Mouse (Mus musculus): ENCODE results near the gene Vegfa.

The Vegfa gene

GRCm38 (mm10) chr17:46025207-46025606 is 7.0 kb downstream of the Vegfa start:
- no peak for DNase-seq

DNA sequence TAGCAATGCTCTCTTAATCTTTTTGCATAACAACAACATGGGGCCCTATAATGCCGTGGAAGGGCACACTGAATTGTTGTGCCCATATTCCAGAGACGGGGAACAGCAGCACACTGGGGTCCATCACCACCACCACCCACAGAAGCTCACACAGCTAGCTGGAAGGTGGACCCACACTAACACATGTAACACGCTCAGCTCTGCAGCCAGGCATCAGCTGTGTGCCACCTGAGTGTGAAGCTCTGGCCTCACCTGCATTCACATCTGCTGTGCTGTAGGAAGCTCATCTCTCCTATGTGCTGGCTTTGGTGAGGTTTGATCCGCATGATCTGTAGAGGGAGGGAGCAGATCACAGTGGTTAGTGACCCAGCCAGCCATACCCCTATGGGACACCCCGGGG is 8.0 kb downstream of the Vegfa start:
- no peak for DNase-seq

- DNase-seq = no peak
Measured at GRCm38 (mm10) chr17:46023572-46023971, 8.6 kb downstream of the Vegfa start.

- no peak for DNase-seq
Measured at GRCm38 (mm10) chr17:46022934-46023333, 9.2 kb downstream of the Vegfa start.

GRCm38 (mm10) chr17:46022427-46022826 is 9.7 kb downstream of the Vegfa start:
- DNase-seq = no peak

DNA sequence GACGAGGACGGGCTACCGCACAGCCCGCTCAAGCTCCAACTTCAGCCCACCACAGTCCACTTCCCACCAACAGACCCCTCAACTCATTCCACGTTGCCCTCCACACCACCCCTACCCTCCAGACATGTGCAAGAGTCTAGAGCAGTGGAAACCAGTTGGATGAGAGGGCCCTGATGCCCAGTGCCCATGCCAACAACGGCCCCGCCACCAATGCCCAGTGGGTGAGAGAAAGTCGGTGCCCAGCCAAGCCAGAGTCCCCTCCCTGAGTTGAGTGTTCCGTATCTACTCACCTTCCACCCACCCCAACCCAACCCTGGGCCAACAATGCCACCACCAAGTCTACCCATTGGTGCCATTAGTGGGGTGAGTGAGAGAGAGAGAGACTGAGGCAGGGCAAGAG is 10.4 kb downstream of the Vegfa start:
- no peak for DNase-seq

GRCm38 (mm10) chr17:46021173-46021572 is 11.0 kb downstream of the Vegfa start:
- DNase-seq = no peak

- no peak for DNase-seq
Measured at GRCm38 (mm10) chr17:46020579-46020978, 11.6 kb downstream of the Vegfa start.

DNA sequence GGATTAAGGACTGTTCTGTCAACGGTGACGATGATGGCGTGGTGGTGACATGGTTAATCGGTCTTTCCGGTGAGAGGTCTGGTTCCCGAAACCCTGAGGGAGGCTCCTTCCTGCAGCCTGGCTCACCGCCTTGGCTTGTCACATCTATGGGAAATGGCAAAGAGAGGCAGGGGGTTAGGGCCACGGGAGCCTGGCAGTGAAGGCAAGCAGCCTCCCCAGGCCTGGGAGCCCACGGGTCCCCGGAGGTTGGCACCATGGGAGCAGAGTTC is 13.5 kb downstream of the Vegfa start:
- DNase-seq = no peak

GRCm38 (mm10) chr17:46017946-46018735 is 14.0 kb downstream of the Vegfa start:
- DNase-seq = no peak

DNA sequence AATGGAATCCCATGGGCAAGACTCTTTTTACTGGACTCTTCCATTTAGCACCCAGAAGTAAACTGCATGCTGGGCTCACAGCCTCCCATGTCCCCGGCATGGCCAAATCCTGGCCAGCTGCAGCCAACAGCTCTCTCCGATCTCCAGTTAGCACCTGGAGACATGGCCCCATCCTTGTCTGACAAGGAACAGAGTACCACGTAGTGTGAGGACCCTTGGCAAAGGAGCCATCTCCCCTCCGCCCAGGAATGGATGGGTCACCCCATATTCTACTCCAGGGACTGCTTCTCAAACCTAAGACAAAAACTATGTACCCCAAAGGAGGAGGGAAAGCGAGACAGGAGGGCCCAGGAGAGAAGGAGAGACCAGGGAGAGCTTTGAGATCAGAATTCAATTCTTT is 15.6 kb downstream of the Vegfa start:
- no peak for DNase-seq

DNA sequence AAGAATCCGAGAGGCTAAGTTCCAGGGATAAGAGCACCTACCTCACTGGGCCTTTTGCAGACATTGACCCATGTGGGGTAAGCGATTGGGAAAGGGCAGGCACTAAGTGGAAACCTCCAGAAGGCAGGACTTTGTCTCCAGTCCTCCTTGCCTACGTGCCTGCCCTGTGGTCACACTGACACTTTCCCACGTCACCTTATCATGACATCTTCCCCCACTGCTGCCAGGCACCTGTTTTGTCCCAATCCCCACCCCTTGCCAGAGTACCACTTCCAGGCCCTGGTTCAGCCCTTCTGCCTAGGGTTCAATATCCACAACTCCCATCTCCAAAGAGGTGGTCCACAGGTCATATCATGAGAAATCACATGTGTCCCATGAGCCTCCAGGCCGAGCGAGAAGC is 16.2 kb downstream of the Vegfa start:
- no peak for DNase-seq

GRCm38 (mm10) chr17:46014935-46015334 is 17.2 kb downstream of the Vegfa start:
- no peak for DNase-seq

GRCm38 (mm10) chr17:46013549-46013948 is 18.6 kb downstream of the Vegfa start:
- no peak for DNase-seq

GRCm38 (mm10) chr17:46012211-46012610 is 20.0 kb downstream of the Vegfa start:
- no peak for DNase-seq

DNA sequence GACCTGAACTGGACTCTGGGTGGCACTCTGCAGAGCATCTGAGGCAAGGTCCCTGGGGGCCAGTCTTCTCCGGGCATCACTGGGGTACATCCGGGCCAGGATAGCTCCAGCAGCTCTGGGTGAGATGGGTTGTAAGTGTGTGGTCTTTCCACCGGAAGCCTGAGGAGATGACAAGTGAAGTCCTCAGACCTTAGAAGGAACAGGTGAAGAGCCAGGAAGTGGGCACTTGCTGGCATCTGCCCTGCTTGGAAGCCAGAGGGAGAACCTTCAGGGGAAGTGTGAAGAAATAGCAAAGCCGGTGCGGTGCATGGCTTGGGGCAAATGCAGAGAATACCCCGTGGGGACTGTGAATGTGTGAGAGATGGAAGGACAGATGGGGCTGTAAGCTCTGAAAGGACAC is 21.7 kb downstream of the Vegfa start:
- DNase-seq = no peak

- no peak for DNase-seq
Measured at GRCm38 (mm10) chr17:46009182-46009581, 23.0 kb downstream of the Vegfa start.

- DNase-seq = no peak
Measured at GRCm38 (mm10) chr17:46005458-46005857, 26.7 kb downstream of the Vegfa start.

- no peak for DNase-seq
Measured at GRCm38 (mm10) chr17:46004482-46004881, 27.7 kb downstream of the Vegfa start.

DNA sequence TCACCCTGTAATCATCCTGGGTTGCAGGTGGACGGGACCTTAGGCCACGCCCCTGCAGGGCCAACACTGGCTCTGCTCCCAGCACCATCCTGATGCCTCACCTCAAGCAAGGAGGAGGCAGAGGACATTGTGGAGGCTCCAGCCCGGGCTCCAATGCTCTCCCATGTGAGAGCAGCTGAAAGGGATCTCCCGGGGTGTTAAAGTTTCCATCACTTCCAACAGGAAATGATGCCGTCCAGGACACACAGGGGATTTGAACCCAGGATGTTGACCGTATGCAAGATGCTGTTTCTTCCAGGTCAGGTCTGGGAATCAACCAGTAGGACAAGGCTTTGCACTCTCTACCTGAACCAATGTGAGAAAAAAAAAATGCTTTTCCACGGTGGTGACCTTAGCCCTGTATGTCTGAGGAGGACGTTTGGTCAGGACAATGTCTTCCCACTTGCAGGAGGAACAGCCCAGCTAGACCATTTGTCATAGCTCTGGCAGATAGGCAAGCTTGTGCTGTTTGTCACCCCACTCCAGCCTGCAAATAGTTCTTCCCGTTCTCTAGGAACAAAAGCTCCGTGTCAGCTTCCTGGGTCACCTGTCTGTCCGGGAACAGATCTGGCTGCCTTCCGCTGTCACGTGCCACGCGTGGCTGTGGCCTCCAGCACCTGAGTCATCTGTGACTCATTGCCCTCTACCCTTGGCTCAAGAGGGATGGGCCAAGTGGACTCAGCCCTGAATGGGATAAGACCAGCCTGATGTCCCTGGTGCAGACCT is 28.3 kb downstream of the Vegfa start:
- no peak for DNase-seq

- DNase-seq = no peak
Measured at GRCm38 (mm10) chr17:45999366-45999940, 32.7 kb downstream of the Vegfa start.

- DNase-seq = no peak
Measured at GRCm38 (mm10) chr17:45998363-45998762, 33.8 kb downstream of the Vegfa start.

DNA sequence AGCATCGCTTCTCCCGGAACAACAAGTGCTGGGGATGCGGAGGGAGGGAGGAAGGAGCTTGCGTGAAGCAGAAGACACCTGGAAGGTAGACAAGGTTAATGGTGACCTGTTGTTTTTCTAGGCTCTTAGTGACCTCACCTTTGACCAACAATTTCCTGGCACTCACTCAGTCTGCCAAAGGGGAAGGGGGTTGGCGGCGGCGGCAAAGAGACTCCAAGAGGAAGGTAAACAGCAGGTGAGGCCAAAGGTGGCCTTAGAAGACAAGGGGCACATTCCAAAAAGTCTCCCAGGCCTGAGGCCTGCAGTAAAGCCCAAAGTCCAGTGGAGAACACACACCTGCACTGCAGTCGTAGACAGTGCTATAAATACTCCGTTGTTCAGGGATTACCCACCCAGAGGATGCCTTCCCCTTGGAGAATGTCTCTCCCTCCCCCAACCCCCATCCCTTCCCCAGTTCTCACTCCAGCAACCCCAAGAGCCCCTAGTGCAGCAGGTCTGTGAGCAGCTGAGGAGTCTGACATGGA is 35.2 kb downstream of the Vegfa start:
- DNase-seq = no peak

DNA sequence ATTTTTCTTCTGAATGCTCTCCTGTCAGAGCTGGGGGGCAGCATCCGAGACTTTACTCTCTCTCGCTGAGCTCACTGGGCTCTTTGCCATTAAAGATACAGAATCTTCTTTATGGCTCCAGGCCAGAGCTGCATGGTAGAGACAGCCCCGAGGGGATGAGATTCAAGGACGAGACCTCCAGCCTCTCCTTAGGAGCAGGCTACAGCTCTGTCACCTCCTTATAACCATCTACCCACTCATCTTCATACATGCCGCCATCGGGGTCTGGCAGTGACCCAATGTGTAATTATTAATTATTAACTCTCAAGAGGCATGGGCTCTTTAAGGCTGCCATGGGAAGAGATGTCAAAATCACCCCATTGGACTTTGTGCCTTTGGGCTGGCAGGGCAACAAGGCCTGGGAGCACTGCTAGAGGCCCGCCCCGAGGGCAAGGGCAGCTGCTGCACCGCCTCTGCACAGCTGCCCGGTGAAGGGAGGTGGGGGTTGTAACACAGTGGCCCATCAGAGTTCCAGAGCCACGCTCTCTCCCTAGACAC is 37.8 kb downstream of the Vegfa start:
- no peak for DNase-seq
